Mouse (Mus musculus) embryonic facial prominence, embryonic 14.5 days (tissue): ENCODE data around the gene Sorbs1. TPM values are rescaled to one million over a fixed set of nuclear protein-coding genes. Genes with fewer than 3 reads are reported as not detected.
A peak's percentile ranks its signal among the peaks of the same experiment; 100 is the strongest.

ENCODE experiments used
- ATAC-seq: fragments of 200-750 bp; cut with Nextera tagmentation; 2 replicates; pipeline ENCODE4 v1.8.0; 2017; ENCODE audit warnings: low read depth, moderate number of reproducible peaks, moderate TSS enrichment
- DNase-seq: peaks from one replicate; pipeline ENCODE4 v3.0.0-alpha.2; 2015; ENCODE audit warnings: low spot score
- H3K27ac ChIP-seq: fragments of 300-500 bp; sonication (generic); replicated peaks from 2 replicates; pipeline ENCODE4 v1.5.1; 2014; ENCODE audit warnings: low read depth, mild to moderate bottlenecking, low read length, moderate library complexity
- H3K27me3 ChIP-seq: fragments of 300-500 bp; sonication (generic); replicated peaks from 2 replicates; pipeline ENCODE4 v1.6.1; 2014; ENCODE audit warnings: low read length; ENCODE audit not compliant: control insufficient read depth, insufficient read depth
- H3K36me3 ChIP-seq: fragments of 300-500 bp; sonication (generic); 2 replicates; pipeline ENCODE4 v1.6.1; 2014; ENCODE audit warnings: low read length, mixed read lengths; ENCODE audit not compliant: control insufficient read depth, insufficient read depth
- H3K4me1 ChIP-seq: fragments of 300-500 bp; sonication (generic); 2 replicates; pipeline ENCODE4 v1.6.1; 2014; ENCODE audit warnings: antibody characterized with exemption, low read length; ENCODE audit not compliant: control insufficient read depth, insufficient read depth
- H3K4me2 ChIP-seq: fragments of 300-500 bp; sonication (generic); 2 replicates; pipeline ENCODE4 v1.6.1; 2014; ENCODE audit warnings: low read depth, mild to moderate bottlenecking, low read length, moderate library complexity, mixed read lengths
- H3K4me3 ChIP-seq: fragments of 300-500 bp; sonication (generic); 2 replicates; pipeline ENCODE4 v1.5.1; 2014; ENCODE audit warnings: low read depth, mild to moderate bottlenecking, low read length
- H3K9ac ChIP-seq: fragments of 300-500 bp; sonication (generic); 2 replicates; pipeline ENCODE4 v1.6.1; 2014; ENCODE audit warnings: low read depth, mild to moderate bottlenecking, low read length, moderate library complexity, mixed read lengths
- H3K9me3 ChIP-seq: fragments of 300-500 bp; sonication (generic); 2 replicates; pipeline ENCODE4 v1.6.1; 2016; ENCODE audit warnings: low read length; ENCODE audit not compliant: control insufficient read depth
- WGBS: fragments of 180-500 bp; shearing (Covaris S2); extraction: QIAGEN DNeasy Blood & Tissue Kit; methylation state at CpG from one replicate; pipeline ENCODE4 v1.1.7; 2014; 5-methylcytosine and 5-hydroxymethylcytosine counted together
- polyA plus RNA-seq: library from polyadenylated mRNA; unstranded; fragments of >200 nt; fragmentation: Nextera tagmentation; extraction: Ambion mirVana; gene quantifications from 2 replicates; pipeline ENCODE4 v1.2.1, GENCODE M21; 2014

Sorbs1 gene
- polyA plus RNA-seq, 1 experiment from 2014 or later, result 54.1 TPM

- no peaks in the 10 kb centered on the region for H3K4me1 ChIP-seq
- no peaks in the 10 kb centered on the region for H3K27me3 ChIP-seq
- no peak overlapping the region for H3K4me3 ChIP-seq
- no peaks in the 10 kb centered on the region for H3K36me3 ChIP-seq
- ATAC-seq, result no peak
- H3K4me2 ChIP-seq, result no peak overlapping the region
- no peak for DNase-seq
- 71% methylated on average over 9 of the region's 9 CpGs for WGBS
- no peak overlapping the region for H3K9ac ChIP-seq
- H3K9me3 ChIP-seq, result no peaks in the 10 kb centered on the region
- no peak overlapping the region for H3K27ac ChIP-seq
These were observed 12.9 kb upstream of the Sorbs1 start for GRCm38 (mm10) chr19:40526367-40527014.

GRCm38 (mm10) chr19:40523431-40524005, 9.9 kb upstream of the Sorbs1 start:
- no peak overlapping the region for H3K9ac ChIP-seq
- H3K27ac ChIP-seq, result no peak overlapping the region
- DNase-seq, result no peak
- WGBS, result 67% methylated on average over 8 of the region's 8 CpGs
- H3K27me3 ChIP-seq, result no peaks in the 10 kb centered on the region
- H3K36me3 ChIP-seq, result no peaks in the 10 kb centered on the region
- H3K4me1 ChIP-seq, result peaks cover 4% of the 10 kb centered on the region; the same call in 1 of the 2 replicates
- H3K4me2 ChIP-seq, result no peak overlapping the region
- H3K9me3 ChIP-seq, result no peaks in the 10 kb centered on the region
- no peak for ATAC-seq
- H3K4me3 ChIP-seq, result no peak overlapping the region

- ATAC-seq (no peak), DNase-seq (no peak)
- Histone ChIP-seq H3K27ac (no peak overlapping the region), H3K36me3 (no peaks in the 10 kb centered on the region), H3K4me1 (peaks cover 4% of the 10 kb centered on the region; the same call in 1 of the 2 replicates), H3K27me3 (no peaks in the 10 kb centered on the region), H3K4me3 (no peak overlapping the region), H3K9me3 (no peaks in the 10 kb centered on the region), H3K9ac (no peak overlapping the region), H3K4me2 (no peak overlapping the region)
- 83% methylated on average over 5 of the region's 5 CpGs for WGBS
These were observed 6.8 kb upstream of the Sorbs1 start for GRCm38 (mm10) chr19:40520403-40520802.

GRCm38 (mm10) chr19:40518706-40519105, 5.1 kb upstream of the Sorbs1 start:
- H3K4me2 ChIP-seq, result no peak overlapping the region
- peaks cover 4% of the 10 kb centered on the region; the same call in 1 of the 2 replicates for H3K4me1 ChIP-seq
- WGBS, result 71% methylated on average over 1 of the region's 1 CpGs
- no peak overlapping the region for H3K4me3 ChIP-seq
- ATAC-seq (no peak), DNase-seq (no peak)
- H3K9me3 ChIP-seq, result no peaks in the 10 kb centered on the region
- H3K27me3 ChIP-seq, result no peaks in the 10 kb centered on the region
- H3K36me3 ChIP-seq, result no peaks in the 10 kb centered on the region
- H3K9ac ChIP-seq, result no peak overlapping the region
- H3K27ac ChIP-seq, result no peak overlapping the region

- Histone ChIP-seq H3K4me2 (no peak overlapping the region), H3K4me3 (no peak overlapping the region), H3K9me3 (no peaks in the 10 kb centered on the region), H3K27ac (no peak overlapping the region), H3K36me3 (no peaks in the 10 kb centered on the region), H3K9ac (no peak overlapping the region), H3K27me3 (no peaks in the 10 kb centered on the region), H3K4me1 (peaks cover 8% of the 10 kb centered on the region; the same call in 1 of the 2 replicates)
- ATAC-seq (no peak), DNase-seq (no peak)
- 88% methylated on average over 3 of the region's 3 CpGs for WGBS
These were observed 2.0 kb upstream of the Sorbs1 start for GRCm38 (mm10) chr19:40515596-40515995.

- no peaks in the 10 kb centered on the region for H3K36me3 ChIP-seq
- H3K27ac ChIP-seq, result no peak overlapping the region
- peaks cover 5% of the 10 kb centered on the region; the same call in 1 of the 2 replicates for H3K4me1 ChIP-seq
- H3K9ac ChIP-seq, result no peak overlapping the region
- H3K9me3 ChIP-seq, result no peaks in the 10 kb centered on the region
- DNase-seq (no peak), ATAC-seq (no peak)
- H3K4me2 ChIP-seq, result no peak overlapping the region
- WGBS, result 84% methylated on average over 7 of the region's 7 CpGs
- no peak overlapping the region for H3K4me3 ChIP-seq
- no peaks in the 10 kb centered on the region for H3K27me3 ChIP-seq
These were observed 797 bp upstream of the Sorbs1 start for GRCm38 (mm10) chr19:40514376-40514775.

- Histone ChIP-seq H3K4me1 (0 out of 2 replicates have a peak, but pooled peaks cover 3% of the 10 kb centered on the region), H3K27me3 (no peaks in the 10 kb centered on the region), H3K27ac (peak overlapping the region; percentile 87), H3K4me3 (peak overlapping the region; percentile 80), H3K9me3 (no peaks in the 10 kb centered on the region), H3K4me2 (peak overlapping the region; percentile 90), H3K36me3 (no peaks in the 10 kb centered on the region), H3K9ac (peak overlapping the region; percentile 80)
- ATAC-seq (peak; percentile 31), DNase-seq (peak; percentile 45)
- WGBS, result 1% methylated on average over 30 of the region's 34 CpGs
These were observed 818 bp downstream of the Sorbs1 start for GRCm38 (mm10) chr19:40512500-40513421.

- DNase-seq, result peak; percentile 19
- peak overlapping the region; percentile 90 for H3K4me2 ChIP-seq
- H3K4me1 ChIP-seq, result 0 out of 2 replicates have a peak, but pooled peaks cover 3% of the 10 kb centered on the region
- no peaks in the 10 kb centered on the region for H3K9me3 ChIP-seq
- H3K36me3 ChIP-seq, result no peaks in the 10 kb centered on the region
- ATAC-seq, result no peak
- no peak overlapping the region for H3K27ac ChIP-seq
- no peaks in the 10 kb centered on the region for H3K27me3 ChIP-seq
- peak overlapping the region; percentile 80 for H3K4me3 ChIP-seq
- WGBS, result 26% methylated on average over 5 of the region's 5 CpGs
- H3K9ac ChIP-seq, result peak overlapping the region; percentile 23; the same call in 1 of the 2 replicates
These were observed 1.8 kb downstream of the Sorbs1 start for GRCm38 (mm10) chr19:40511679-40512309.
